Mouse (Mus musculus) left cerebral cortex, adult 2 months (tissue): ENCODE data around the gene Dapk3. TPM values are rescaled to one million over a fixed set of nuclear protein-coding genes. Genes with fewer than 3 reads are reported as not detected.
"Not testable (repeated sequence)": the region's sequence is repeated elsewhere in the genome, so short reads cannot be mapped to it uniquely, and the experiment has no call there.

Source experiments
- DNase-seq, 2 experiments: peaks; one replicate each; pipeline ENCODE4 v3.0.0; 2021 to 2022; ENCODE audit warnings: low spot score in 2 of 2, mixed read lengths in 1 of 2; ENCODE audit errors: extremely low spot score in 1 of 2
- H3K27ac ChIP-seq: fragments of 200-600 bp; 2 replicates; pipeline ENCODE4 v1.8.1; 2022
- H3K4me3 ChIP-seq: fragments of 200-600 bp; 2 replicates; pipeline ENCODE4 v1.8.1; 2022
- CTCF ChIP-seq: fragments of 200-600 bp; IDR thresholded peaks from 2 replicates; pipeline ENCODE4 v1.8.1; 2022; ENCODE audit warnings: antibody characterized with exemption, mild to moderate bottlenecking, moderate library complexity
- intact Hi-C: fragments of 180-260 bp; cut with DNase I; formaldehyde crosslinking; loops from one replicate; pipeline ENCODE4 v1.15.1; 2025
- total RNA-seq, 2 experiments: library from RNA; stranded (reverse); gene quantifications; 2 replicates each; pipeline ENCODE4 v1.2.3; 2021

Dapk3 gene
- total RNA-seq, 2 experiments from 2014 or later: 74.6 to 89.4 TPM

GRCm38 (mm10) chr10:81216260-81216659, 33.5 kb downstream of the Dapk3 start:
- intact Hi-C loops: loop anchor here (2.0 kb wide), 1 partner anchor 17 kb away; no protein-coding TSS in a partner anchor
- no peak overlapping the region for H3K27ac ChIP-seq
- TF ChIP-seq CTCF: no peak
- no peak overlapping the region for H3K4me3 ChIP-seq
- no peak for DNase-seq

DNA sequence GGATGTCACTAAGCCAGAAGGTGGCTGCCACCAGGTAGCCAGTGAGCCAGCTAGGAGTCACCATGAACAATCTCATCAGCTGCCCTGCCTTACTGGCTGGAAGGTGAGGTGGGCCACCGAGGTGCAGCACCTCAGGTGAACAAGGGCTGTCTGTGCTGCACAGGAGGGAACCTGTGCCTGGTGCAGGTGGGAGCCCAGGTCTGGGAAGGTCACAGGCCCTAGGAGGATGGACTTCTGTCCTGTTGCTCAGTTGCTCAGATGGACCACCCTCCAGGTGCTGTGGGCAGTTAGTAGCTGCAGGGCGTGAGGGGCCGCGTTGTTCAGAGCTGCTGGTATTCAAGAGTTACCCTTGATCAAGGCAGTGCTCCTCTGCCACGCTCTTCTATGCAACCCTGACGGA, 34.0 kb downstream of the Dapk3 start:
- intact Hi-C loops: loop anchor here (2.0 kb wide), 1 partner anchor 18 kb away; no protein-coding TSS in a partner anchor
- no peak for DNase-seq
- no peak overlapping the region for H3K4me3 ChIP-seq
- TF ChIP-seq CTCF: no peak
- H3K27ac ChIP-seq: no peak overlapping the region

- not testable (repeated sequence) for H3K27ac ChIP-seq, H3K4me3 ChIP-seq, DNase-seq
- TF ChIP-seq CTCF: peak; percentile 63
- intact Hi-C loops: loop anchor here (2.0 kb wide), 1 partner anchor 18 kb away; no protein-coding TSS in a partner anchor
Measured at GRCm38 (mm10) chr10:81217267-81217666, 34.5 kb downstream of the Dapk3 start.

GRCm38 (mm10) chr10:81217964-81218363, 35.2 kb downstream of the Dapk3 start:
- peak in 1 of 2 experiments; percentile 61 for DNase-seq
- intact Hi-C loops: loop anchor here (2.0 kb wide), 1 partner anchor 19 kb away; no protein-coding TSS in a partner anchor
- H3K4me3 ChIP-seq: no peak overlapping the region
- TF ChIP-seq CTCF: peak; percentile 90
- H3K27ac ChIP-seq: no peak overlapping the region

DNA sequence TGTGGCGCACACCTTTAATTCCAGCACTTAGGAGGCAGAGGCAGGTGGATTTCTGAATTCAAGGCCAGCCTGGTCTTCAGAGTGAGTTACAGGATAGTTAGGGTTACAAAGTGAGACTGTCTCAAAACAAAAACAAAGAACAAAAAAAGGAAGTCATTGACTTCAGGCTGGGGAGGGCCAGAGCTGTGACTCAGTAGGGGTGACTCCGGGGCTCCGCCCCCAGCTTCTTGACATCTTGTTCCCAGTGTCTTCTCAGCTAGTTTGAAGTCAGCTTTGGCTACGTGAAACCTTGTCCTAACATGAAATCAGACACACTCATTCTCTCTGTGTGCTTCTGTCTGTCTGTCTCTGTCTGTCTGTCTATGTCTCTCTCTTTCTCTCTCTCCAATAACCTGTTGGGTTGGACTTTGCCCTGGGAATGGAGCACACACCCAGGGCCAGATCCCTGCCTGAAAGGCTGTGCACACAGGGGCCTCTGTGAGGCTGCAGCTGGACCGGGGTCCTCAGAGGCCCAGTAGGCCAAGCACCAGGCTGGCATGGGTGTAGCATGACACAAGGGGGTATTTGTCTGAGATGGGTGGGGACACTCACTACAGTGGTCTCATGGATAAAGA, 38.7 kb downstream of the Dapk3 start:
- H3K27ac ChIP-seq: no peak overlapping the region
- no peak overlapping the region for H3K4me3 ChIP-seq
- no peak for DNase-seq
- TF ChIP-seq CTCF: no peak
- intact Hi-C loops: no loop called here

DNA sequence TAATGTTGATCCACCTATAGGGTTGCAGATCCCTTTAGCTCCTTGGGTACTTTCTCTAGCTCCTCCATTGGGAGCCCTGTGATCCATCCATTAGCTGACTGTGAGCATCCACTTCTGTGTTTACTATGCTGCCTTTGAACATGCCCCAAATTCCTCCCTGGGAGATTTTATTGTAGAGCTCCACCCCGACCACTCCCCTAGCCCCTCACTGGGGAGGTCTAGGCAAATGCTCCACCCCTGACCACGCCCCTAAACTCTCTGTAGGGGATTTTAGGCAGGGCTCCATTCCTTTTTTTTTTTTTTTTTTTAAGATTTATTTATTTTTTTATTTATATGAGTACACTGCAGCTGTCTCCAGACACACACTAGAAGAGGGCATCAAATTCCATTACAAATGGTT, 40.9 kb downstream of the Dapk3 start:
- DNase-seq, H3K4me3 ChIP-seq, H3K27ac ChIP-seq, intact Hi-C loops: not testable (repeated sequence)

- intact Hi-C loops: loop anchor here (2.0 kb wide), 1 partner anchor 23 kb away; the partner anchor contains the start of gene Matk
- TF ChIP-seq CTCF: no peak
- DNase-seq: no peak
- peak overlapping the region; percentile 98 for H3K27ac ChIP-seq
- peak overlapping the region; percentile 84 for H3K4me3 ChIP-seq
Measured at GRCm38 (mm10) chr10:81229735-81230437, 47.1 kb downstream of the Dapk3 start.

- peak; percentile 65 for TF ChIP-seq CTCF
- peak within 1 kb of the TSS; percentile 84 for H3K4me3 ChIP-seq
- intact Hi-C loops: loop anchor here (2.0 kb wide), 1 partner anchor 22 kb away; the partner anchor contains the start of gene Matk
- peak within 1 kb of the TSS; percentile 98 for H3K27ac ChIP-seq
- peak; percentile 80 to 83 for DNase-seq
Measured at GRCm38 (mm10) chr10:81230438-81231332, 47.9 kb downstream of the Dapk3 start, which contains the start of gene Atcay. TSS of gene Atcay (minus strand) at chr10:81230833.

GRCm38 (mm10) chr10:81231436-81231835, 48.6 kb downstream of the Dapk3 start:
- intact Hi-C loops: loop anchor here (2.0 kb wide), 1 partner anchor 21 kb away; the partner anchor contains the start of gene Matk
- Histone ChIP-seq H3K27ac (peak overlapping the region; percentile 98), H3K4me3 (no peak overlapping the region; the same call in 1 of the 2 replicates)
- TF ChIP-seq CTCF: no peak
- no peak for DNase-seq

- Histone ChIP-seq H3K27ac (peak within 1 kb of the TSS; percentile 82), H3K4me3 (peak within 1 kb of the TSS; percentile 75)
- no peak for TF ChIP-seq CTCF
- intact Hi-C loops: no loop called here
- peak; percentile 94 to 95 for DNase-seq
Measured at GRCm38 (mm10) chr10:81232580-81233225, 49.9 kb downstream of the Dapk3 start, which contains the start of gene Zfr2. TSS of gene Zfr2 (plus strand) at chr10:81233155.

GRCm38 (mm10) chr10:81233226-81233585, 50.4 kb downstream of the Dapk3 start:
- no peak for TF ChIP-seq CTCF
- no peak for DNase-seq
- Histone ChIP-seq H3K27ac (peak overlapping the region; percentile 82), H3K4me3 (peak overlapping the region; percentile 75)
- intact Hi-C loops: no loop called here
